Mouse (Mus musculus) kidney, adult 2 months (tissue): ENCODE data around the gene Fgf13.

Source experiments
- CTCF ChIP-seq: fragments of 200-500 bp; conservative IDR thresholded peaks from 2 replicates; pipeline ENCODE4 v1.5.1; 2011; ENCODE audit warnings: low read depth, mild to moderate bottlenecking, control low read depth, low read length, moderate library complexity, mixed read lengths; ENCODE audit not compliant: insufficient read depth, insufficient read length
- POLR2A ChIP-seq: fragments of 200-500 bp; IDR thresholded peaks from one replicate; pipeline ENCODE4 v1.6.1; 2011; ENCODE audit warnings: low read depth, low read length, control low read depth

DNA sequence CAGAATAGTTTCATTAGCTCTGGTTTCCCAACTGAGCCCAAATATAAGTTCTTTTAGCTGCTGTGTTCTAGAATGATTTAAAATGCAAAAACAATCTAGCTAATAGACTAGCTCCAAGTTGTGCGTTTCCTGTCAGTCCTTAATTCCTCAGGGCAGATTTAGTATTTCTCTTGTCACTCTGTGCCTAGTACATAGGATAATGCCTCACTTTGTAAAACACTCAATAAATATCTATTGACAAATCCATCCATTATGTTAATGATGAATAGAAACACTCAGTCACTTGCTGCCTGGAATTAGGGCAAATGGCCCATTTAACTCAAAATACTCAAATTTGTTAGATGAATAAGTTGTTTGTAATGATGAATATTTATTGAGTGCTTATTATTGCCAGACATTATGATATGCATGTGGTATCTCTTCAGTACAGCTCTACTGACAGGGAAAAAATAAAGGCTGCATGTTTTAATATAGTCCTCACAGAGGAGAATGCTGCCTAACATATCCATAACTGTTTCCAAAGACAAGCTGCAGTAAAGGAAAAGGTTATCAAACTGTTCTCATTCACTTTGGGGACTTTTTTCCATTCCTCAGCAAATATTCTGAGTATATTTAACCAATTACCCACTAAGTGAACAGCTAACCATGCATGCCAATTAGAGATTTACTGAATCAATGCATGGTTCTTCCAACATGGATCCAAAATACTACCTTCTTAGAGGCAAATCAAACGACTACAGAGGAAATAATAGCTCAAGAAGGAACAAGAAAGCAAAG, 327.0 kb downstream of the Fgf13 start:
- TF ChIP-seq CTCF (no peak), POLR2A (no peak)
